Mouse (Mus musculus): ENCODE data around the gene Hgd.

DNA sequence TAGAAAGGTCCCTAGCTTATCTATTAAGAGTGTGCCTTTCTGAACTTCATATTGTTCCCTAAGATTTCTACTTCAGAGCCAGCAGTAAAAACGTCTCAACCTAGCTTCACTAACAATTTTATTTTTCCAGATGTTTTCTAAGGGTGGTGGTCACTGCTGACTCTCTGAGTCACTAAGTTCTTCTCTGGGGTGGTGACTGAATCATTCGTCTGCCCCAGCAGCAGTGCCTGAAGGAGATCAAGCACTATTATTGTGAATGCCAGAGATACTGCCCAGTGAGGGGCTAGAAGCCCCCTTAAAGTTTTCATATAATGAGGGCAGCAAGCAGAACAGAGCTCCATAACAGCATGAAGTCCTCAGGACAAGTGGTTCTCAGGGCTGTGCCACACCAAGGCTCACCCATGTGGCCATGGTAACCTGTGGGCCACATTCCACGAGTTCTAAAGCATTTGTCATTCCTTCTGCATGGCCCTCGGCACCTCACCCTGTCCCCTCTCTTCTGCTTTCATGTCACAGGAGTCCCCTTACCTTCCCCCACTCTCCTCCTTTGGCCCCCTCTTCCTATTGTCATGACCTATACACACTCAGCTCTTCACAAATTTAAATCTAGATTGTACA, 90.8 kb downstream of the Hgd start:
- TF ChIP-seq GATA1 (IDR thresholded peaks at IDR 0.05; ENCODE audit: low read length) (no peak), TAL1 (IDR thresholded peaks at IDR 0.05; ENCODE audit: low read length) (no peak)
